Mouse (Mus musculus) kidney, adult 2 months (tissue): ENCODE results near the gene Gm17087.

Experiments
- CTCF ChIP-seq: fragments of 200-500 bp; conservative IDR thresholded peaks from 2 replicates; pipeline ENCODE4 v1.5.1; 2011; ENCODE audit warnings: low read depth, mild to moderate bottlenecking, control low read depth, low read length, moderate library complexity, mixed read lengths; ENCODE audit not compliant: insufficient read depth, insufficient read length
- POLR2A ChIP-seq: fragments of 200-500 bp; IDR thresholded peaks from one replicate; pipeline ENCODE4 v1.6.1; 2011; ENCODE audit warnings: low read depth, low read length, control low read depth

GRCm38 (mm10) chr17:8580360-8580759 is 13.6 kb upstream of the Gm17087 start:
- TF ChIP-seq CTCF (no peak), POLR2A (no peak)
